Mouse (Mus musculus) midbrain, embryonic 12.5 days (tissue): ENCODE measurements around the gene Pex11g. TPM values are rescaled to one million over a fixed set of nuclear protein-coding genes. Genes with fewer than 3 reads are reported as not detected.

Experiments used
- ATAC-seq: fragments of 200-750 bp; cut with Nextera tagmentation; 2 replicates; pipeline ENCODE4 v1.8.0; 2017; ENCODE audit warnings: low read depth, moderate TSS enrichment, moderate library complexity; ENCODE audit not compliant: low FRiP score
- H3K27ac ChIP-seq: fragments of 300-500 bp; sonication (generic); replicated peaks from 2 replicates; pipeline ENCODE4 v1.5.1; 2016; ENCODE audit warnings: mild to moderate bottlenecking
- H3K27me3 ChIP-seq: fragments of 300-500 bp; sonication (generic); 2 replicates; pipeline ENCODE4 v1.6.1; 2016; ENCODE audit warnings: mild to moderate bottlenecking
- H3K36me3 ChIP-seq: fragments of 300-500 bp; sonication (generic); 2 replicates; pipeline ENCODE4 v1.6.1; 2016
- H3K4me1 ChIP-seq: fragments of 300-500 bp; sonication (generic); 2 replicates; pipeline ENCODE4 v1.6.1; 2016
- H3K4me2 ChIP-seq: fragments of 300-500 bp; sonication (generic); replicated peaks from 2 replicates; pipeline ENCODE4 v1.6.1; 2016; ENCODE audit warnings: mild to moderate bottlenecking, moderate library complexity
- H3K4me3 ChIP-seq: fragments of 300-500 bp; sonication (generic); 2 replicates; pipeline ENCODE4 v1.5.1; 2016; ENCODE audit warnings: mild to moderate bottlenecking
- H3K9ac ChIP-seq: fragments of 300-500 bp; sonication (generic); replicated peaks from 2 replicates; pipeline ENCODE4 v1.6.1; 2016; ENCODE audit warnings: mild to moderate bottlenecking, moderate library complexity
- H3K9me3 ChIP-seq: fragments of 300-500 bp; sonication (generic); 2 replicates; pipeline ENCODE4 v1.6.1; 2016; ENCODE audit warnings: mild to moderate bottlenecking
- WGBS: fragments of 180-500 bp; shearing (Covaris S2); methylation state at CpG from one replicate; pipeline ENCODE4 v1.1.7; 2016; 5-methylcytosine and 5-hydroxymethylcytosine counted together
- polyA plus RNA-seq: library from polyadenylated mRNA; unstranded; fragments of >200 nt; fragmentation: Nextera tagmentation; extraction: Ambion mirVana; gene quantifications from 2 replicates; pipeline ENCODE4 v1.2.1, GENCODE M21; 2016

Gene Pex11g
- polyA plus RNA-seq, 1 experiment from 2014 or later = 3.3 TPM

GRCm38 (mm10) chr8:3470562-3470961 is 3.1 kb upstream of the Pex11g start, which contains the start of gene Tex45:
TSS of gene Tex45 (plus strand) at chr8:3470862.
- Histone ChIP-seq H3K4me1 (0 out of 2 replicates have a peak, but pooled peaks cover 9% of the 10 kb centered on the region), H3K4me2 (no peak within 1 kb of the TSS), H3K36me3 (no peaks in the 10 kb centered on the region), H3K27ac (no peak within 1 kb of the TSS), H3K27me3 (peaks cover 4% of the 10 kb centered on the region), H3K4me3 (no peak within 1 kb of the TSS), H3K9me3 (no peaks in the 10 kb centered on the region), H3K9ac (no peak within 1 kb of the TSS)
- ATAC-seq = no peak

GRCm38 (mm10) chr8:3468838-3469237 is 1.4 kb upstream of the Pex11g start:
- Histone ChIP-seq H3K4me3 (no peak overlapping the region), H3K27me3 (no peaks in the 10 kb centered on the region), H3K36me3 (no peaks in the 10 kb centered on the region), H3K4me2 (no peak overlapping the region), H3K27ac (no peak overlapping the region), H3K4me1 (0 out of 2 replicates have a peak, but pooled peaks cover 9% of the 10 kb centered on the region), H3K9me3 (no peaks in the 10 kb centered on the region), H3K9ac (no peak overlapping the region)
- no peak for ATAC-seq
- WGBS = 95% methylated on average over 1 of the region's 1 CpGs

GRCm38 (mm10) chr8:3467886-3468545 is 536 bp upstream of the Pex11g start:
- H3K4me2 ChIP-seq = peak overlapping the region; percentile 57
- peak overlapping the region; percentile 81 for H3K27ac ChIP-seq
- WGBS = 50% methylated on average over 9 of the region's 9 CpGs
- no peaks in the 10 kb centered on the region for H3K27me3 ChIP-seq
- peak overlapping the region; percentile 44 for H3K4me3 ChIP-seq
- H3K36me3 ChIP-seq = no peaks in the 10 kb centered on the region
- H3K4me1 ChIP-seq = 0 out of 2 replicates have a peak, but pooled peaks cover 9% of the 10 kb centered on the region
- no peaks in the 10 kb centered on the region for H3K9me3 ChIP-seq
- ATAC-seq = no peak
- H3K9ac ChIP-seq = peak overlapping the region; percentile 57

DNA sequence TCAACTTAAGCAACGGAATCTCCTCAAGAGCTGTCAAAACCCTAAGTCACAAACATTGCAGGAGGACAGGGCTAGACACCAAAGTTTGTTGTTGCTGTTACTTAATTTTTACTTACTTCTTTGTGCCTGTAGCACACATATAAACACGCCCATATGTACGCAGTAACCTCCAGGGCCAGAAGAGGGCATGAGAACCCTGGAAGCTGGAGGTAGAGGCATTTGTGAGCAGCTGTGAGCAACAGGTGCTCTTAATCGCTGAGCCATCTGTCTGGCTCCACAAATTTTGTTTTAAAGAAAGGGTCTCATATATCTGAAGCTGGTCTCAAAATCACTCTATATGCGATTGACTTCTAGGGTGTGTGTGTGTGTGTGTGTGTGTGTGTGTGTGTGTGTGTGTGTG is 3.2 kb downstream of the Pex11g start:
- H3K4me1 ChIP-seq = 0 out of 2 replicates have a peak, but pooled peaks cover 9% of the 10 kb centered on the region
- H3K4me3 ChIP-seq = no peak overlapping the region
- no peak overlapping the region for H3K27ac ChIP-seq
- H3K36me3 ChIP-seq = 0 out of 2 replicates have a peak, but pooled peaks cover 4% of the 10 kb centered on the region
- no peak overlapping the region for H3K4me2 ChIP-seq
- 59% methylated on average over 5 of the region's 5 CpGs for WGBS
- H3K27me3 ChIP-seq = no peaks in the 10 kb centered on the region
- no peak for ATAC-seq
- H3K9ac ChIP-seq = no peak overlapping the region
- H3K9me3 ChIP-seq = no peaks in the 10 kb centered on the region

DNA sequence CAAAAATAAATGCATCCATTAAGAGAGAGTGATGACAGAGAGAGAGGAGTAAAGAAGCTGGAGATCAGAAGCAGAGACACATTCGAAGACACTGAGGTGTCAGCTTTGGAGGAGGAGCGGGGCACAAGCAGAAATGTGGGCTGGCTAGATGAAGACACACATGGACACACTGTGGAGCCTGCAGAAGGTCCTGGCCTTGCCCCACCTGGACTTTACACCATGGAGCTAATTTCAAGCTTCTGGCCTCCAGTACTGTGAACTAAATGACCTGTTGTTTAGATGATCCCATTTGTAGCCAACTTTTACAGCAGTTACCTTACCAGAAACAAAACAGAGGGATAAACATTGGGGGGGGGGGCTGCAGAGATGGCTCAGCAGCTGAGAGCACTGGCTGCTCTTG is 4.2 kb downstream of the Pex11g start:
- Histone ChIP-seq H3K9me3 (no peaks in the 10 kb centered on the region), H3K9ac (no peak overlapping the region), H3K36me3 (0 out of 2 replicates have a peak, but pooled peaks cover 4% of the 10 kb centered on the region), H3K27ac (no peak overlapping the region), H3K4me1 (0 out of 2 replicates have a peak, but pooled peaks cover 8% of the 10 kb centered on the region), H3K4me2 (no peak overlapping the region), H3K4me3 (no peak overlapping the region), H3K27me3 (no peaks in the 10 kb centered on the region)
- no peak for ATAC-seq
- WGBS = 92% methylated on average over 2 of the region's 2 CpGs

- H3K4me3 ChIP-seq = no peak overlapping the region
- H3K9me3 ChIP-seq = no peaks in the 10 kb centered on the region
- no peak overlapping the region for H3K4me2 ChIP-seq
- no peaks in the 10 kb centered on the region for H3K27me3 ChIP-seq
- H3K4me1 ChIP-seq = no peaks in the 10 kb centered on the region
- no peak overlapping the region for H3K9ac ChIP-seq
- WGBS = 98% methylated on average over 25 of the region's 25 CpGs
- H3K36me3 ChIP-seq = peaks cover 90% of the 10 kb centered on the region
- no peak overlapping the region for H3K27ac ChIP-seq
- ATAC-seq = no peak
Measured at GRCm38 (mm10) chr8:3451992-3452391, 15.5 kb downstream of the Pex11g start.

GRCm38 (mm10) chr8:3450670-3451069 is 16.8 kb downstream of the Pex11g start:
- H3K36me3 ChIP-seq = peaks cover 86% of the 10 kb centered on the region
- peak; percentile 57; the same call in 1 of the 2 replicates for ATAC-seq
- no peaks in the 10 kb centered on the region for H3K9me3 ChIP-seq
- no peak overlapping the region for H3K4me3 ChIP-seq
- H3K4me2 ChIP-seq = no peak overlapping the region
- H3K27ac ChIP-seq = no peak overlapping the region
- 32% methylated on average over 5 of the region's 5 CpGs for WGBS
- H3K27me3 ChIP-seq = no peaks in the 10 kb centered on the region
- no peaks in the 10 kb centered on the region for H3K4me1 ChIP-seq
- H3K9ac ChIP-seq = no peak overlapping the region

GRCm38 (mm10) chr8:3449226-3449625 is 18.3 kb downstream of the Pex11g start:
- no peak for ATAC-seq
- Histone ChIP-seq H3K4me1 (no peaks in the 10 kb centered on the region), H3K27me3 (no peaks in the 10 kb centered on the region), H3K4me2 (no peak overlapping the region), H3K9ac (no peak overlapping the region), H3K36me3 (peaks cover 85% of the 10 kb centered on the region), H3K27ac (no peak overlapping the region), H3K9me3 (no peaks in the 10 kb centered on the region), H3K4me3 (no peak overlapping the region)
- 91% methylated on average over 2 of the region's 2 CpGs for WGBS

DNA sequence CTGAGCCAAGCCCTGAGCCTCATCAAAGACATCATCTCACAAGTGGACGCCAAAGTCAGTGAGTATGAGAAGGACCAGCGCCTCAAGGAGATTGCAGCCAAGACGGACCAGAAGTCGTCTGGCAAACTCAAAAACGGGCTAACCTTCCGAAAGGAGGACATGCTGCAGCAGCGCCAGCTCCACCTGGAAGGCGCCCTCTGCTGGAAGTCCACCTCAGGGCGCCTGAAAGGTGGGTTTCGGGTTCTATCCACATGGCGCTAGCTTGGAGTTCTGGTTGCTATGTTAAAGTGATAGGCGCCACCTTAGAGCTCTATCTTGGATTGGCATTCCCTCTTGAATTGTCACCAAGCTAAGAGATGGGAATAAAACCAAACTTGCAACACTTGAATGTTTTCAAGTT is 28.0 kb downstream of the Pex11g start:
- Histone ChIP-seq H3K4me2 (no peak overlapping the region), H3K9ac (no peak overlapping the region), H3K4me1 (no peaks in the 10 kb centered on the region), H3K27me3 (no peaks in the 10 kb centered on the region), H3K27ac (no peak overlapping the region), H3K4me3 (no peak overlapping the region), H3K9me3 (no peaks in the 10 kb centered on the region), H3K36me3 (peaks cover 74% of the 10 kb centered on the region)
- 82% methylated on average over 12 of the region's 12 CpGs for WGBS
- ATAC-seq = no peak

GRCm38 (mm10) chr8:3436492-3436891 is 31.0 kb downstream of the Pex11g start:
- ATAC-seq = no peak
- Histone ChIP-seq H3K27ac (no peak overlapping the region), H3K4me3 (no peak overlapping the region), H3K4me2 (no peak overlapping the region), H3K36me3 (peaks cover 93% of the 10 kb centered on the region), H3K9ac (no peak overlapping the region), H3K4me1 (no peaks in the 10 kb centered on the region), H3K27me3 (no peaks in the 10 kb centered on the region), H3K9me3 (no peaks in the 10 kb centered on the region)
- 78% methylated on average over 6 of the region's 6 CpGs for WGBS

- H3K27me3 ChIP-seq = no peaks in the 10 kb centered on the region
- peaks cover 64% of the 10 kb centered on the region for H3K36me3 ChIP-seq
- no peak overlapping the region for H3K27ac ChIP-seq
- ATAC-seq = no peak
- no peak overlapping the region for H3K4me2 ChIP-seq
- H3K9me3 ChIP-seq = no peaks in the 10 kb centered on the region
- no peaks in the 10 kb centered on the region for H3K4me1 ChIP-seq
- H3K9ac ChIP-seq = no peak overlapping the region
- H3K4me3 ChIP-seq = no peak overlapping the region
- WGBS = 83% methylated on average over 3 of the region's 3 CpGs
Measured at GRCm38 (mm10) chr8:3431113-3431512, 36.4 kb downstream of the Pex11g start.

GRCm38 (mm10) chr8:3429966-3430365 is 37.5 kb downstream of the Pex11g start:
- H3K9ac ChIP-seq = no peak overlapping the region
- peaks cover 55% of the 10 kb centered on the region for H3K36me3 ChIP-seq
- 86% methylated on average over 2 of the region's 2 CpGs for WGBS
- H3K4me3 ChIP-seq = no peak overlapping the region
- no peak for ATAC-seq
- no peak overlapping the region for H3K4me2 ChIP-seq
- H3K27me3 ChIP-seq = no peaks in the 10 kb centered on the region
- no peaks in the 10 kb centered on the region for H3K9me3 ChIP-seq
- no peaks in the 10 kb centered on the region for H3K4me1 ChIP-seq
- H3K27ac ChIP-seq = no peak overlapping the region

- Histone ChIP-seq H3K27me3 (no peaks in the 10 kb centered on the region), H3K9me3 (no peaks in the 10 kb centered on the region), H3K27ac (no peak overlapping the region), H3K4me1 (no peaks in the 10 kb centered on the region), H3K4me3 (no peak overlapping the region), H3K4me2 (no peak overlapping the region), H3K9ac (no peak overlapping the region), H3K36me3 (peaks cover 42% of the 10 kb centered on the region)
- no peak for ATAC-seq
- 84% methylated on average over 2 of the region's 2 CpGs for WGBS
Measured at GRCm38 (mm10) chr8:3428426-3428825, 39.1 kb downstream of the Pex11g start.
